Mouse (Mus musculus) MEL (cell line): ENCODE data around the gene Elmod3. TPM values are rescaled to one million over a fixed set of nuclear protein-coding genes. Genes with fewer than 3 reads are reported as not detected.

Experiments
- DNase-seq: peaks from one replicate; pipeline ENCODE4 v3.0.0; 2011; ENCODE audit warnings: low read depth, low spot score
- H3K27ac ChIP-seq: 2 replicates; pipeline ENCODE4 v1.5.1; 2012; ENCODE audit warnings: low read depth, mild to moderate bottlenecking, control low read depth, low read length, moderate library complexity; ENCODE audit not compliant: control insufficient read depth
- H3K27me3 ChIP-seq, 2 experiments: fragments of 150-350 bp in 1 of 2; sonication (generic) in 1 of 2; 2 replicates each; pipeline ENCODE4 v1.6.1; 2012; ENCODE audit warnings: low read length in 2 of 2, mild to moderate bottlenecking in 2 of 2, improper control_type of control experiment in 1 of 2, moderate library complexity in 1 of 2; ENCODE audit not compliant: insufficient read depth in 2 of 2, control insufficient read depth in 1 of 2
- H3K36me3 ChIP-seq, 2 experiments: 2 replicates each; pipeline ENCODE4 v1.6.1; 2012 to 2014; ENCODE audit warnings: low read length in 2 of 2, improper control_type of control experiment in 1 of 2, inconsistent platforms in 1 of 2, mild to moderate bottlenecking in 1 of 2; ENCODE audit not compliant: insufficient read depth in 2 of 2, control insufficient read depth in 1 of 2
- H3K4me1 ChIP-seq, 2 experiments: fragments of 150-350 bp in 1 of 2; sonication (generic) in 1 of 2; 2 replicates each; pipeline ENCODE4 v1.6.1; 2012; ENCODE audit warnings: low read length in 2 of 2, improper control_type of control experiment in 1 of 2, mild to moderate bottlenecking in 1 of 2; ENCODE audit not compliant: insufficient read depth in 2 of 2, control insufficient read depth in 1 of 2
- H3K4me3 ChIP-seq, 2 experiments: fragments of 150-350 bp in 1 of 2; sonication (generic) in 1 of 2; 2 replicates each; pipeline ENCODE4 v1.5.1; 2012; ENCODE audit warnings: low read depth in 2 of 2, low read length in 2 of 2, mild to moderate bottlenecking in 2 of 2, moderate library complexity in 2 of 2, control low read depth in 1 of 2, improper control_type of control experiment in 1 of 2; ENCODE audit not compliant: control insufficient read depth in 1 of 2, insufficient read depth in 1 of 2
- H3K79me2 ChIP-seq: 2 replicates; pipeline ENCODE4 v1.6.1; 2012; ENCODE audit warnings: mild to moderate bottlenecking, low read length, moderate library complexity; ENCODE audit not compliant: control insufficient read depth, poor library complexity, insufficient read depth
- H3K9ac ChIP-seq: 2 replicates; pipeline ENCODE4 v1.6.1; 2012; ENCODE audit warnings: low read depth, mild to moderate bottlenecking, control low read depth, low read length, moderate library complexity; ENCODE audit not compliant: control insufficient read depth, poor library complexity, severe bottlenecking
- H3K9me3 ChIP-seq: fragments of 150-350 bp; sonication (generic); replicated peaks from 2 replicates; pipeline ENCODE4 v1.6.1; 2012; ENCODE audit warnings: mild to moderate bottlenecking, low read length, improper control_type of control experiment, moderate library complexity; ENCODE audit not compliant: insufficient read depth
- BHLHE40 ChIP-seq: IDR thresholded peaks from 2 replicates; pipeline ENCODE4 v1.6.1; 2012; ENCODE audit warnings: low read depth, mild to moderate bottlenecking, inconsistent platforms, low read length, improper control_type of control experiment, borderline replicate concordance
- CHD1 ChIP-seq: IDR thresholded peaks from 2 replicates; pipeline ENCODE4 v1.6.1; 2012; ENCODE audit warnings: low read depth, mild to moderate bottlenecking, inconsistent platforms, low read length, improper control_type of control experiment
- ETS1 ChIP-seq: IDR thresholded peaks from 2 replicates; pipeline ENCODE4 v1.6.1; 2012; ENCODE audit warnings: low read depth, mild to moderate bottlenecking, inconsistent platforms, low read length, improper control_type of control experiment, moderate library complexity
- HCFC1 ChIP-seq: IDR thresholded peaks from 2 replicates; pipeline ENCODE4 v1.6.1; 2012; ENCODE audit warnings: low read depth, mild to moderate bottlenecking, inconsistent platforms, low read length, improper control_type of control experiment, moderate library complexity
- KAT2A ChIP-seq: conservative IDR thresholded peaks from 2 replicates; pipeline ENCODE4 v1.6.1; 2012; ENCODE audit warnings: low read depth, low read length, improper control_type of control experiment, inconsistent platforms
- MAFK ChIP-seq: IDR thresholded peaks from 2 replicates; pipeline ENCODE4 v1.6.1; 2011; ENCODE audit warnings: low read depth, mild to moderate bottlenecking, low read length, improper control_type of control experiment, borderline replicate concordance
- MEF2A ChIP-seq: IDR thresholded peaks from 2 replicates; pipeline ENCODE4 v1.6.1; 2014; ENCODE audit warnings: low read depth, mild to moderate bottlenecking, inconsistent platforms, low read length, improper control_type of control experiment; ENCODE audit not compliant: poor library complexity, insufficient replicate concordance, severe bottlenecking; ENCODE audit errors: extremely low read depth
- MXI1 ChIP-seq: IDR thresholded peaks from 2 replicates; pipeline ENCODE4 v1.6.1; 2011; ENCODE audit warnings: mild to moderate bottlenecking, low read depth, low read length, improper control_type of control experiment
- POLR2A ChIP-seq, 2 experiments: IDR thresholded peaks; 2 replicates each; pipeline ENCODE4 v1.6.1; 2011 to 2012; ENCODE audit warnings: low read length in 2 of 2, mild to moderate bottlenecking in 2 of 2, control low read depth in 1 of 2, improper control_type of control experiment in 1 of 2, low read depth in 1 of 2, moderate library complexity in 1 of 2; ENCODE audit not compliant: control insufficient read depth in 1 of 2, insufficient read depth in 1 of 2, poor library complexity in 1 of 2
- POLR2AphosphoS5 ChIP-seq: IDR thresholded peaks from 2 replicates; pipeline ENCODE4 v1.6.1; 2012; ENCODE audit warnings: low read depth, borderline replicate concordance, mild to moderate bottlenecking, inconsistent platforms, low read length, moderate library complexity, mixed read lengths
- RAD21 ChIP-seq: IDR thresholded peaks from 2 replicates; pipeline ENCODE4 v1.6.1; 2011; ENCODE audit warnings: mild to moderate bottlenecking, low read depth, low read length, improper control_type of control experiment
- SMC3 ChIP-seq: IDR thresholded peaks from 2 replicates; pipeline ENCODE4 v1.6.1; 2011; ENCODE audit warnings: low read depth, low read length, improper control_type of control experiment
- TBP ChIP-seq: IDR thresholded peaks from 2 replicates; pipeline ENCODE4 v1.8.0; 2011; ENCODE audit warnings: low read depth, low read length, improper control_type of control experiment
- TCF12 ChIP-seq: IDR thresholded peaks from 2 replicates; pipeline ENCODE4 v1.6.1; 2014; ENCODE audit warnings: low read depth, mild to moderate bottlenecking, inconsistent platforms, low read length, improper control_type of control experiment, moderate library complexity
- USF2 ChIP-seq, 2 experiments: IDR thresholded peaks; 2 replicates each; pipeline ENCODE4 v1.6.1; 2011 to 2012; ENCODE audit warnings: improper control_type of control experiment in 2 of 2, low read length in 2 of 2, borderline replicate concordance in 1 of 2, inconsistent platforms in 1 of 2, low read depth in 1 of 2, mild to moderate bottlenecking in 1 of 2; ENCODE audit not compliant: insufficient read depth in 1 of 2
- ZNF384 ChIP-seq: IDR thresholded peaks from 2 replicates; pipeline ENCODE4 v1.6.1; 2012; ENCODE audit warnings: low read depth, mild to moderate bottlenecking, inconsistent platforms, low read length, improper control_type of control experiment
- polyA plus RNA-seq, 2 experiments: library from polyadenylated mRNA; stranded (reverse) in 1 of 2; unstranded in 1 of 2; fragments of >175 nt in 1 of 2; fragments of >200 nt in 1 of 2; gene quantifications; 2 replicates each; pipeline versions ENCODE4 v1.2.1 to v1.2.4; 2012; ENCODE audit warnings: low replicate concordance in 2 of 2, low read depth in 1 of 2; ENCODE audit not compliant: insufficient read length in 2 of 2, insufficient read depth in 1 of 2, missing spikeins in 1 of 2
- total RNA-seq: library from RNA; depleted of rRNA; stranded (reverse); fragments of 300-350 nt; gene quantifications from 2 replicates; pipeline ENCODE4 v1.2.3, GENCODE M21; 2012

The Elmod3 gene
- total and polyA plus RNA-seq, 3 experiments = 4.2 to 14.1 TPM; not detected in 1

DNA sequence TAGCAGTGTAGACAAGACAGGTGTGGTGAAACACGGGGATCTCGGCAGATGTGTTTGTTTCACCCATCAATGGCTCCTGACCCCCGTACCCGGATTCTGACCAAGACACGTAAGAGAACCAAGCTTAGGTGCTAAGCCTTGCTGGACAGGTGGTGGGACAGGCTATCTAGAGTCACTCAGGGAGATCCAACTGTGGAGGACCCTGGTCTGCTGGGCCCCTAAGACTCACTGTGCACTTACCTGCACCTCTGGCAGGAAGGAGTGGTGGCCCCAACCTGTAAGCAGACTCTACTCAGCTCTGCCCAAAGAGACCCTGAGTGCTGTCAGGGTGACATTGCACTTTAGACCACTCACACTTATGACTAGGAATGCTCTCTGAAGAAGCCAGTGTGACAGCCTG, 77.3 kb downstream of the Elmod3 start:
- H3K79me2 ChIP-seq = no peaks in the 10 kb centered on the region
- TF ChIP-seq POLR2A (IDR thresholded peaks at IDR 0.05; ENCODE audit: control insufficient read depth in 1 of 2, insufficient read depth in 1 of 2, low read depth in 1 of 2, low read length in 2 of 2, poor library complexity in 1 of 2) (no peak), SMC3 (no peak), MXI1 (no peak), USF2 (IDR thresholded peaks at IDR 0.05; ENCODE audit: borderline replicate concordance in 1 of 2, insufficient read depth in 1 of 2, low read depth in 1 of 2, low read length in 2 of 2) (no peak), RAD21 (no peak), TCF12 (no peak), ETS1 (no peak), BHLHE40 (no peak), KAT2A (no peak), POLR2AphosphoS5 (no peak), CHD1 (no peak), TBP (no peak), MAFK (no peak)
- TF ChIP-seq, all 39 proteins: peak for 0
- Histone ChIP-seq H3K36me3 (peaks cover 0 to 2% of the 10 kb centered on the region in 2 experiments; a peak in 1 of 4 replicates), H3K9me3 (no peaks in the 10 kb centered on the region), H3K27me3 (no peaks in the 10 kb centered on the region), H3K4me3 (no peak overlapping the region), H3K27ac (no peak overlapping the region), H3K9ac (no peak overlapping the region), H3K4me1 (peaks cover 7% of the 10 kb centered on the region in 2 experiments; a peak in 3 of 4 replicates)
- no peak for DNase-seq

- Histone ChIP-seq H3K27me3 (no peaks in the 10 kb centered on the region), H3K4me1 (peaks cover 7% of the 10 kb centered on the region in 2 experiments; a peak in 3 of 4 replicates), H3K9me3 (no peaks in the 10 kb centered on the region), H3K79me2 (no peaks in the 10 kb centered on the region), H3K4me3 (no peak overlapping the region), H3K36me3 (peaks cover 0 to 2% of the 10 kb centered on the region in 2 experiments; a peak in 1 of 4 replicates), H3K27ac (no peak overlapping the region), H3K9ac (no peak overlapping the region)
- no peak for DNase-seq
- TF ChIP-seq ZNF384 (no peak), USF2 (IDR thresholded peaks at IDR 0.05; ENCODE audit: borderline replicate concordance in 1 of 2, insufficient read depth in 1 of 2, low read depth in 1 of 2, low read length in 2 of 2) (no peak), POLR2A (IDR thresholded peaks at IDR 0.05; ENCODE audit: control insufficient read depth in 1 of 2, insufficient read depth in 1 of 2, low read depth in 1 of 2, low read length in 2 of 2, poor library complexity in 1 of 2) (no peak), MEF2A (no peak), KAT2A (no peak), BHLHE40 (no peak), HCFC1 (no peak), TCF12 (no peak)
Measured at GRCm38 (mm10) chr6:72519892-72520663, 78.1 kb downstream of the Elmod3 start.
